Mouse (Mus musculus): ENCODE measurements around the gene Erv3. TPM values are rescaled to one million over a fixed set of nuclear protein-coding genes. Genes with fewer than 3 reads are reported as not detected.
"Not testable (repeated sequence)": the region's sequence is repeated elsewhere in the genome, so short reads cannot be mapped to it uniquely, and the experiment has no call there.

Erv3 gene
- polyA plus RNA-seq, 1 experiment from 2014 or later: 0.05 TPM

DNA sequence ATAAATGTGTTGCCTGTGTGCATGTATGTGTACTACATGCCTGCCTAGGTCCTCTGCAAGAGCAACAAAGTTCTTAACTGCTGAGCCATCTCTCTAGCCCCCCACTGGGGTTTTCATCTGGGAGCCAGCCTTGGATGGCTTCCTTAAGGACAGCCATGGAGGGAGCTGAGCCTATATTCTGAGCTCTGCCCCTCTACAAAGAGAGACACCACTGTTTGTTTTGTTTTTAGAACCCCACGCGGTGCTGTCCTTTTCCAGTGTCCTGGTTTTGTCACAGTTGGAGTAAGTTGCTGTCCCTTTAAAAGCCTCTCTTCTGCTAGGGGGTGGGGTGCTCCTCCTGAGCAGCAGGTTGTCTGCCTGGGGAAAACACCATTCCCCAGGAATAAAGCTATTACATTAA lies 27.7 kb downstream of the Erv3 start:
- DNase-seq (ENCODE audit: low spot score): no peak
- Histone ChIP-seq H3K4me3 (no peak overlapping the region), H3K27ac (no peak overlapping the region), H3K36me3 (no peaks in the 10 kb centered on the region), H3K4me1 (replicated peaks) (peaks cover 5% of the 10 kb centered on the region), H3K9me3 (peaks cover 11% of the 10 kb centered on the region; the same call in 1 of the 2 replicates), H3K27me3 (ENCODE audit: insufficient read depth, poor library complexity, severe bottlenecking) (no peaks in the 10 kb centered on the region)
- WGBS: 11% methylated on average over 2 of the region's 2 CpGs

- H3K27me3 ChIP-seq (ENCODE audit: insufficient read depth, poor library complexity, severe bottlenecking); H3K27ac ChIP-seq; DNase-seq (ENCODE audit: low spot score); H3K4me1 ChIP-seq (replicated peaks); H3K4me3 ChIP-seq; H3K36me3 ChIP-seq: not testable (repeated sequence)
- WGBS: 75% methylated on average over 4 of the region's 4 CpGs
- peaks cover 11% of the 10 kb centered on the region; the same call in 1 of the 2 replicates for H3K9me3 ChIP-seq
Observed at GRCm38 (mm10) chr2:131830945-131831344, 28.6 kb downstream of the Erv3 start.

GRCm38 (mm10) chr2:131827999-131828975 lies 31.3 kb downstream of the Erv3 start:
- WGBS: 45% methylated on average over 18 of the region's 18 CpGs
- no peak overlapping the region for H3K27ac ChIP-seq
- H3K27me3 ChIP-seq (ENCODE audit: insufficient read depth, poor library complexity, severe bottlenecking): peaks cover 5% of the 10 kb centered on the region; the same call in 1 of the 2 replicates
- DNase-seq (ENCODE audit: low spot score): peak; percentile 24
- no peaks in the 10 kb centered on the region for H3K36me3 ChIP-seq
- no peak overlapping the region; the same call in 1 of the 2 replicates for H3K4me3 ChIP-seq
- H3K4me1 ChIP-seq (replicated peaks): peaks cover 11% of the 10 kb centered on the region
- H3K9me3 ChIP-seq: peaks cover 3% of the 10 kb centered on the region; the same call in 1 of the 2 replicates

GRCm38 (mm10) chr2:131827026-131827687 lies 32.4 kb downstream of the Erv3 start:
- no peak for DNase-seq (ENCODE audit: low spot score)
- 82% methylated on average over 4 of the region's 4 CpGs for WGBS
- Histone ChIP-seq H3K4me3 (no peak overlapping the region), H3K27me3 (ENCODE audit: insufficient read depth, poor library complexity, severe bottlenecking) (peaks cover 5% of the 10 kb centered on the region; the same call in 1 of the 2 replicates), H3K4me1 (replicated peaks) (peaks cover 18% of the 10 kb centered on the region), H3K27ac (no peak overlapping the region), H3K9me3 (no peaks in the 10 kb centered on the region), H3K36me3 (no peaks in the 10 kb centered on the region)

- DNase-seq (ENCODE audit: low spot score): no peak
- H3K36me3 ChIP-seq: no peaks in the 10 kb centered on the region
- H3K27ac ChIP-seq: no peak overlapping the region
- 67% methylated on average over 2 of the region's 2 CpGs for WGBS
- H3K4me1 ChIP-seq (replicated peaks): peaks cover 23% of the 10 kb centered on the region
- H3K4me3 ChIP-seq: no peak overlapping the region
- peaks cover 5% of the 10 kb centered on the region; the same call in 1 of the 2 replicates for H3K27me3 ChIP-seq (ENCODE audit: insufficient read depth, poor library complexity, severe bottlenecking)
- H3K9me3 ChIP-seq: no peaks in the 10 kb centered on the region
Observed at GRCm38 (mm10) chr2:131825498-131825897, 34.0 kb downstream of the Erv3 start.

- Histone ChIP-seq H3K27ac (no peak overlapping the region), H3K4me3 (no peak overlapping the region), H3K9me3 (no peaks in the 10 kb centered on the region), H3K36me3 (no peaks in the 10 kb centered on the region), H3K4me1 (replicated peaks) (peaks cover 27% of the 10 kb centered on the region), H3K27me3 (ENCODE audit: insufficient read depth, poor library complexity, severe bottlenecking) (peaks cover 5% of the 10 kb centered on the region; the same call in 1 of the 2 replicates)
- no peak for DNase-seq (ENCODE audit: low spot score)
- WGBS: 66% methylated on average over 2 of the region's 2 CpGs
Observed at GRCm38 (mm10) chr2:131823931-131824330, 35.6 kb downstream of the Erv3 start.

DNA sequence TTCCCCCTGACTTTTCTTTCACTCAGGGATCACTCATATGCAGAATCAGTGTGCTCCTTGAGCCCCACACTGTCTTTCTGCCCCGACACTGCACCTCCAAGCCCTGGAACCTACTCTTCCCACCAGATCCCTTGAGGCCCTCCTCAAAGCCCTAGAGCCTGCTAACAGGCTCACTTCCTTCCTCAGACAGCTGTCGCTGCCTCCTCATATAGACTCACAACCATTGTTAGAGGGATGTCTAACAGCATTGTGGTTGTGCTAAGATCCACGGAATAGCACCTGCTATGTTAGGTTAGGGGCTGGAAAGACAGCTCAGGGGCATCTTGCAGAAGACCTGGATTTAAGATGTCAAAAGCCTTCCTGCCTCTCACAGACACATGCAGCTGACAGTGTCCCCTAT lies 37.1 kb downstream of the Erv3 start:
- H3K9me3 ChIP-seq: no peaks in the 10 kb centered on the region
- WGBS: 82% methylated on average over 3 of the region's 3 CpGs
- H3K36me3 ChIP-seq: no peaks in the 10 kb centered on the region
- no peak overlapping the region; the same call in 1 of the 2 replicates for H3K27ac ChIP-seq
- peaks cover 5% of the 10 kb centered on the region; the same call in 1 of the 2 replicates for H3K27me3 ChIP-seq (ENCODE audit: insufficient read depth, poor library complexity, severe bottlenecking)
- H3K4me3 ChIP-seq: no peak overlapping the region
- H3K4me1 ChIP-seq (replicated peaks): peaks cover 22% of the 10 kb centered on the region; the same call in 1 of the 2 replicates
- DNase-seq (ENCODE audit: low spot score): no peak

DNA sequence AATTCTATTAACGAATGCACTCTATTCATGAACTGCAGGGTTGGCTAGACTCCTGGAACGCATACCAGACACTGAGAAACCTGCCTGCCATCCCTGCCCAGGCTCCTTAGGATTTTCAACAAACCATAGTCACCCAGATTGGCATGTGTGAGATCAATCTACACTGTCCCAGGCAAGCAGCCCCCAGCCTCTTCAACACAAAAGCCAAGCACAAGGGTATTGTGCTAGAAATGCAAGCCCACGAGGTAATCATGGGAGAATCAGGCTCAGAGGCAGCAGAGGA lies 37.9 kb downstream of the Erv3 start:
- WGBS: 72% methylated on average over 3 of the region's 3 CpGs
- no peak for DNase-seq (ENCODE audit: low spot score)
- H3K9me3 ChIP-seq: no peaks in the 10 kb centered on the region
- no peak overlapping the region for H3K27ac ChIP-seq
- H3K4me3 ChIP-seq: no peak overlapping the region
- peaks cover 22% of the 10 kb centered on the region; the same call in 1 of the 2 replicates for H3K4me1 ChIP-seq (replicated peaks)
- H3K27me3 ChIP-seq (ENCODE audit: insufficient read depth, poor library complexity, severe bottlenecking): peaks cover 5% of the 10 kb centered on the region; the same call in 1 of the 2 replicates
- H3K36me3 ChIP-seq: no peaks in the 10 kb centered on the region

GRCm38 (mm10) chr2:131820932-131821707 lies 38.4 kb downstream of the Erv3 start:
- Histone ChIP-seq H3K27me3 (ENCODE audit: insufficient read depth, poor library complexity, severe bottlenecking) (peaks cover 5% of the 10 kb centered on the region; the same call in 1 of the 2 replicates), H3K9me3 (no peaks in the 10 kb centered on the region), H3K4me1 (replicated peaks) (peaks cover 22% of the 10 kb centered on the region; the same call in 1 of the 2 replicates), H3K4me3 (no peak overlapping the region), H3K27ac (no peak overlapping the region), H3K36me3 (no peaks in the 10 kb centered on the region)
- DNase-seq (ENCODE audit: low spot score): peak; percentile 72
- 39% methylated on average over 6 of the region's 6 CpGs for WGBS

DNA sequence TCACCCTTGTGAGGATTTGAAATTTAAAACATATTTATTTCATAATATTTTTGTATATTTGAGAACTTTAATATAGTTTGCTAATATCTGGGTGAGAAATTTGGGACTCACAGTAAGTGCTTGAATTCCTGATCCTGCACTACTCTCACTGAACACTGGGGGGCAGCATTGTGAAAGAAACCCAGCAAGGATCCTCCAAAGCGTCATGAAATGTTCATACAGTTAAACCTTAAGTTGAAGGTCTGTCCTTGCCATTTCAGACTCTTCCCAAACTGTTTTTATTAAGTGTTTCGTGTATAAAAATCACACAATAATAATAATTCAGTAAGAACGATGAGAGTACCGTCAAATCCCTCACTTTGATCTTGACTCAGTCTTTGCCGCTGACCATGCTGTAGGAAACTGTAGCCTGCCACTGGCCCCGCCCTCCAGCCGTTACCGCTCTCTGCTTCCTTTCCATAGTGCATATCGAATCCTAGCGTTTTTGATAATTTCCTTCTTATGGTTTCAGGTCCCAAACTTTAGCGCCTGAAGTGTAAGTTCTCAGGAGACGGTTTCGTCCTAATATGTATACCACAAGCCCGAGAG lies 39.4 kb downstream of the Erv3 start:
- Histone ChIP-seq H3K9me3 (no peaks in the 10 kb centered on the region), H3K4me3 (peak overlapping the region; percentile 24), H3K27ac (no peak overlapping the region), H3K36me3 (no peaks in the 10 kb centered on the region), H3K27me3 (ENCODE audit: insufficient read depth, poor library complexity, severe bottlenecking) (peaks cover 5% of the 10 kb centered on the region; the same call in 1 of the 2 replicates), H3K4me1 (replicated peaks) (peaks cover 22% of the 10 kb centered on the region; the same call in 1 of the 2 replicates)
- DNase-seq (ENCODE audit: low spot score): peak; percentile 83
- WGBS: 22% methylated on average over 14 of the region's 14 CpGs

DNA sequence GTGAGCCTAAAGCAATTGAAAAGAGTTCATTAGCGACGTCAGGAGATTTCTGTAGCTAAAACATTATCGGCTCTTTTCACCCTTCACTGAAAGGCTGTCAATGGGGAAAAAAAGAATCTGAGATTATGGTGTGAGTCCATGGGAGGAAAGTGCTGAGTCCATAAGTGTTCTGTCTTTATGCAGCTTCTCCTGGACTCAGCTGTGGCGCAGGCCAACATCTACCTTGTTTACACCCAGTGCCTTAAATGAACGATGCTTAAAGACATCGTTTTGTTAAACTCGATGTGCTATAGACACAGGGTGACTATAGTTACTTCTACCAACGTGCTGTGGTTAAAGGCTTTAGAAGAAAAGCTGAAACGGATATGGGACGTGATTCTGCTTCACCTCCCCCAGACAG lies 45.2 kb downstream of the Erv3 start:
- H3K9me3 ChIP-seq: no peaks in the 10 kb centered on the region
- no peak overlapping the region for H3K27ac ChIP-seq
- 88% methylated on average over 10 of the region's 10 CpGs for WGBS
- DNase-seq (ENCODE audit: low spot score): no peak
- H3K36me3 ChIP-seq: no peaks in the 10 kb centered on the region
- H3K4me1 ChIP-seq (replicated peaks): no peaks in the 10 kb centered on the region
- H3K27me3 ChIP-seq (ENCODE audit: insufficient read depth, poor library complexity, severe bottlenecking): peaks cover 19% of the 10 kb centered on the region; the same call in 1 of the 2 replicates
- H3K4me3 ChIP-seq: no peak overlapping the region

DNA sequence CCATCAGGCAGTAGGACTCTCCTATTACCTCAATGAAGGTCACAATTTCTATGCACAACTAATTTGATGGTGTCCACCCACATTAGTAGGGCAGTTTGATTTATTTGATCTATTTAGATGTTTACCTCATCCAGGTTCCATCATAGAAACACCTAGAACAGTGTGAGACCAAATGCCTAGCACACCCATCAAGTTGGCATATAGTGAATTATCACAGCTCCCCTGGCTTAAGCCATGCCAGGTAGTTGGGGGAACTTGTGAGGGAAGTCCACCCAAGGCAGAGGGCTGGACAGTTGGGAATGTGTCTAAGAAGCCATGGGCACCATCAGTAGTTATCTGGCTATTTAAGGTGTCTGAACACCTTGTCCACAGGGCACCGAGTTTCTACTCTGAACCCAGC lies 46.1 kb downstream of the Erv3 start:
- Histone ChIP-seq H3K4me1 (replicated peaks) (peaks cover 8% of the 10 kb centered on the region), H3K4me3 (no peak overlapping the region), H3K36me3 (no peaks in the 10 kb centered on the region), H3K27ac (no peak overlapping the region), H3K9me3 (no peaks in the 10 kb centered on the region), H3K27me3 (ENCODE audit: insufficient read depth, poor library complexity, severe bottlenecking) (peaks cover 19% of the 10 kb centered on the region; the same call in 1 of the 2 replicates)
- WGBS: 68% methylated on average over 1 of the region's 1 CpGs
- no peak for DNase-seq (ENCODE audit: low spot score)
